Mouse (Mus musculus): Measurements from ENCODE around the gene Hebp1. TPM values are rescaled to one million over a fixed set of nuclear protein-coding genes. Genes with fewer than 3 reads are reported as not detected.

The Hebp1 gene
- 27.1 and 28.0 TPM in 2 replicates for polyA plus RNA-seq (2015; fragmentation: Nextera tagmentation; extraction: Ambion mirVana)

DNA sequence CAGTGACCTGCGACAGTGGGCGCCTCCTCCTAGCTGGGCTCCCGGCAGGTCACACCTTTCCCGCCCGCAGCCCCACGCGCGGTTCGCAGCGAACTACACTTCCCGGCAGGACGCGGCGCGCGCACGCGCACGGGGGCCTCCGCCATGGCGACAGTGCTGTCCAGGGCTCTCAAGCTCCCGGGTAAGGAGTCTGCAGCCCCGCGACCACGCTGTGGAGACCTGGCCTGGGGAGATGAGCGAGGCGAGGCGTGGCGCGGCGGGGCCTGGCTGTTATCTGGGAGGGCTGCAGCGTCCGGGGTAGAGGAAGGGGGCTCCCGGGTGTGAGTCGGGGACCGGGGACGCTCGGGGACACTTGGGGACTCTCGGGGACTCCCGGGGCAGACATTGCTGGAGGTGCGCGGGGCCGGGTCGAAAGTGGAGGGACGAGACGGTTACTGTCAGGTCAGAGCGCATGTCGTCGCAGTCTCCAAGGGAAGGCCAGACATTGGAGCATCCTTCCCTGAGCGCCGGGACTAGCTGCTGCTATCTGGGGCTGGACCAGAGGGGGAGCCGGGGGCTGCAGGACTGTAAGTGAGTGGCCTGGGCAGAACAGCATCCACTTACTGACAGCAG lies at the start of gene Hebp1, which contains the start of gene Fam234b:
TSS of gene Hebp1 (minus strand) at position 102 of the 612 bp plus-strand sequence.
TSS of gene Fam234b (plus strand) at position 57 of the 612 bp plus-strand sequence.
- Histone ChIP-seq H3K27ac (peak within 1 kb of the TSS; percentile 86), H3K27me3 (no peaks in the 10 kb centered on the region), H3K36me3 (no peaks in the 10 kb centered on the region), H3K9ac (peak within 1 kb of the TSS; percentile 85), H3K4me3 (replicated peaks) (peak within 1 kb of the TSS; percentile 90), H3K4me1 (peaks cover 29% of the 10 kb centered on the region), H3K4me2 (peak within 1 kb of the TSS; percentile 96), H3K9me3 (replicated peaks) (no peaks in the 10 kb centered on the region)
- under 1% methylated on average over 52 of the region's 52 CpGs for WGBS
- peak; percentile 90 for ATAC-seq (replicated peaks; ENCODE audit: low FRiP score)

DNA sequence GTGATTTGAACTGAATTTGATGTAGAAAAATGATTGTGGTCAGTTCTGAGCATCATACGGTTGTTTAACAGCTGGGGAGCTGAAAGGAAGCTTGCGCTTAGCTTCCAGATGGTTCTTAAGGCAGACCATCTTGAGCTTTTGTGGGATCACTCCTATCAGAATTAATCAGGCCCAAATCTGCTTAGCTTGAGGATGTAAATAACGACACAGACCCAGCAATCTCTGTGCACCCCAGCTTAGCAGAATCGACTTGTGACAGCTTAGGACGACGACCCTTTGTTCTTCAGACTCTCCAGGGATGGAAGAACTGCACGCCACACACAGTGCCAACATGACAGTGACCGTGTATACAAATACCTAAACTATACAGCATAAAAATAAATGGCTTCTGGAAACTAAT lies 47.8 kb upstream of the Hebp1 start:
- Histone ChIP-seq H3K4me2 (no peak overlapping the region), H3K4me1 (peaks cover 25% of the 10 kb centered on the region), H3K4me3 (replicated peaks) (no peak overlapping the region), H3K36me3 (no peaks in the 10 kb centered on the region), H3K9ac (no peak overlapping the region), H3K27me3 (no peaks in the 10 kb centered on the region), H3K27ac (no peak overlapping the region), H3K9me3 (replicated peaks) (no peaks in the 10 kb centered on the region)
- WGBS, result 82% methylated on average over 8 of the region's 8 CpGs
- ATAC-seq (replicated peaks; ENCODE audit: low FRiP score), result no peak

DNA sequence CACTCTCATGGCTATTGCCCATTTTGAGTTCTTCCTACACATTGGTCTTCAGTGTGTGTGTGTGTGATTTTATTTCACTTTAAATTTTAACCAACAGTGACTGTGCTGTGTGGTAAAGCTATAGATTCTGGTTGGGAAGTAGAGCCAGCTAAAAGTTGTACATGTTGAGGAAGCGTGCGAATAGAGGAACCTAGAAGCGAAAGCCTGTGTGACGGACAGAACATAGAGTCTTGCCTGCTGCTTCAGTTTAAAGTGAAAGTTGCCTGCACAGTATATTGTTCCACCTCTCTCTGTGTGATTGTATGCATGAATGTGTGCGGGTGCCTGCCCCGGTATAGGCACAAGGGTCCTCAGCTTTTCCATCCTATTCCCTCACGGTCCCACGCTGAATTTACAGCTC lies 42.5 kb upstream of the Hebp1 start:
- Histone ChIP-seq H3K9ac (no peak overlapping the region), H3K4me1 (peaks cover 14% of the 10 kb centered on the region; the same call in 1 of the 2 replicates), H3K4me3 (replicated peaks) (no peak overlapping the region), H3K4me2 (no peak overlapping the region), H3K27me3 (no peaks in the 10 kb centered on the region), H3K36me3 (0 out of 2 replicates have a peak, but pooled peaks cover 7% of the 10 kb centered on the region), H3K27ac (no peak overlapping the region), H3K9me3 (replicated peaks) (no peaks in the 10 kb centered on the region)
- ATAC-seq (replicated peaks; ENCODE audit: low FRiP score), result no peak
- WGBS, result 83% methylated on average over 8 of the region's 8 CpGs

DNA sequence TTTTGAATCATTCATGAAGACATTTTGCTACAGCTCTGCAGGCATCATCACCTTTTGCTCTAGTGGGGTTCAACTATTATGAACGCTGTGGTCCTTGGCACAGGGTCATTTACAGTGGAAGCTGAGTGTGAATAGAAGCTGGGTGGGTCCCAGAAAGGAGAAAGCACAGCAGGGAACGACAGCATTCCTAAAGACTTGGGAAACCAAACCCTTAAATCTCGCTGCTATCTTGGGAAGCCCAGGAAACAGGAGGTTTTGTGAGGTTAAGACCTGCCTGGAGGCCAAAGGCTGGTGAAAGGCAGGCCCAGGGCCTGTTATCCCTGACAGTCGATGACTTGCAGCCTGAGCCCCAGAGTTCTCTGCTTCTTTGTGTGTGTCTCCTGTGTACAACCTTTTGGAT lies 40.4 kb upstream of the Hebp1 start:
- no peak overlapping the region for H3K27ac ChIP-seq
- H3K4me1 ChIP-seq, result peaks cover 14% of the 10 kb centered on the region; the same call in 1 of the 2 replicates
- peaks cover 18% of the 10 kb centered on the region for H3K36me3 ChIP-seq
- WGBS, result 55% methylated on average over 4 of the region's 4 CpGs
- H3K27me3 ChIP-seq, result no peaks in the 10 kb centered on the region
- no peak overlapping the region for H3K9ac ChIP-seq
- H3K4me3 ChIP-seq (replicated peaks), result no peak overlapping the region
- H3K4me2 ChIP-seq, result no peak overlapping the region
- ATAC-seq (replicated peaks; ENCODE audit: low FRiP score), result no peak
- H3K9me3 ChIP-seq (replicated peaks), result no peaks in the 10 kb centered on the region

- Histone ChIP-seq H3K4me3 (replicated peaks) (no peak overlapping the region), H3K4me2 (no peak overlapping the region), H3K4me1 (peaks cover 14% of the 10 kb centered on the region; the same call in 1 of the 2 replicates), H3K9ac (no peak overlapping the region), H3K9me3 (replicated peaks) (no peaks in the 10 kb centered on the region), H3K27me3 (no peaks in the 10 kb centered on the region), H3K36me3 (peaks cover 22% of the 10 kb centered on the region), H3K27ac (no peak overlapping the region)
- ATAC-seq (replicated peaks; ENCODE audit: low FRiP score), result no peak
- WGBS, result 77% methylated on average over 14 of the region's 14 CpGs
Measured at GRCm38 (mm10) chr6:135237326-135237725, 39.5 kb upstream of the Hebp1 start.

- H3K27ac ChIP-seq, result no peak overlapping the region
- no peaks in the 10 kb centered on the region for H3K27me3 ChIP-seq
- H3K4me3 ChIP-seq (replicated peaks), result no peak overlapping the region
- H3K9me3 ChIP-seq (replicated peaks), result no peaks in the 10 kb centered on the region
- peaks cover 9% of the 10 kb centered on the region; the same call in 1 of the 2 replicates for H3K4me1 ChIP-seq
- H3K4me2 ChIP-seq, result no peak overlapping the region
- H3K36me3 ChIP-seq, result peaks cover 26% of the 10 kb centered on the region
- ATAC-seq (replicated peaks; ENCODE audit: low FRiP score), result no peak
- WGBS, result 89% methylated on average over 3 of the region's 3 CpGs
- no peak overlapping the region for H3K9ac ChIP-seq
Measured at GRCm38 (mm10) chr6:135236576-135236975, 38.8 kb upstream of the Hebp1 start.

DNA sequence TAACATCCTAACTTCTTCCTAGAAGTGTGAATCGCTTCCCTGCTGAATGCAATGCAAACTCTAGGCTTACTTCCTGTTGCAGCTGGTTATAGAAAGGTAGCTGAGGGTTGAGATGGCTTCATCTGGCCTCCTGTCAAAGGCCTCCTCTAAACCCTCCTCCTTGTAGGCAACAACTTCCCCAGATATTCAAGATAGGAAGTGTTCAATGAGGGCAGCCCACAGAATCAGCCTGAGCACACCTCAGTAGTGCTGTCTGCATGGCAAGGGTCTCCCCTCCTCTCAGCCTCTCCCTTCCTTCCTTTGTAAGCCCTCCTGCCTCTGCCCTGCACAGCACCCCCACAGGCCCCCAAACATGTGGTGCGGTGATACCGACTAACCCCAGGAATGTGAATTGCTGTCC lies 37.9 kb upstream of the Hebp1 start:
- H3K4me1 ChIP-seq, result peaks cover 4% of the 10 kb centered on the region; the same call in 1 of the 2 replicates
- 89% methylated on average over 3 of the region's 3 CpGs for WGBS

GRCm38 (mm10) chr6:135232443-135233182 lies 34.8 kb upstream of the Hebp1 start:
- 76% methylated on average over 12 of the region's 12 CpGs for WGBS
- no peak for ATAC-seq (replicated peaks; ENCODE audit: low FRiP score)
- Histone ChIP-seq H3K4me2 (no peak overlapping the region), H3K9ac (no peak overlapping the region), H3K4me1 (peaks cover 11% of the 10 kb centered on the region), H3K9me3 (replicated peaks) (no peaks in the 10 kb centered on the region), H3K4me3 (replicated peaks) (no peak overlapping the region), H3K27me3 (no peaks in the 10 kb centered on the region), H3K36me3 (peaks cover 41% of the 10 kb centered on the region), H3K27ac (no peak overlapping the region)

More for the DNA sequence above, 37.9 kb upstream of the Hebp1 start:
- no peaks in the 10 kb centered on the region for H3K9me3 ChIP-seq (replicated peaks)
- no peaks in the 10 kb centered on the region for H3K27me3 ChIP-seq
- peaks cover 29% of the 10 kb centered on the region for H3K36me3 ChIP-seq
- H3K27ac ChIP-seq, result no peak overlapping the region
- H3K4me3 ChIP-seq (replicated peaks), result no peak overlapping the region
- no peak overlapping the region for H3K4me2 ChIP-seq
- ATAC-seq (replicated peaks; ENCODE audit: low FRiP score), result no peak
- H3K9ac ChIP-seq, result no peak overlapping the region

GRCm38 (mm10) chr6:135230586-135230985 lies 32.8 kb upstream of the Hebp1 start:
- no peak overlapping the region for H3K27ac ChIP-seq
- no peak for ATAC-seq (replicated peaks; ENCODE audit: low FRiP score)
- H3K4me3 ChIP-seq (replicated peaks), result no peak overlapping the region
- peaks cover 11% of the 10 kb centered on the region for H3K4me1 ChIP-seq
- H3K9me3 ChIP-seq (replicated peaks), result no peaks in the 10 kb centered on the region
- no peak overlapping the region for H3K4me2 ChIP-seq
- WGBS, result 86% methylated on average over 6 of the region's 6 CpGs
- H3K9ac ChIP-seq, result no peak overlapping the region
- H3K36me3 ChIP-seq, result peaks cover 48% of the 10 kb centered on the region
- no peaks in the 10 kb centered on the region for H3K27me3 ChIP-seq

GRCm38 (mm10) chr6:135228465-135228941 lies 30.7 kb upstream of the Hebp1 start:
- ATAC-seq (replicated peaks; ENCODE audit: low FRiP score), result peak; percentile 92
- Histone ChIP-seq H3K9ac (no peak overlapping the region), H3K4me2 (peak overlapping the region; percentile 28; the same call in 1 of the 2 replicates), H3K4me3 (replicated peaks) (no peak overlapping the region), H3K27me3 (no peaks in the 10 kb centered on the region), H3K27ac (peak overlapping the region; percentile 71; the same call in 1 of the 2 replicates), H3K9me3 (replicated peaks) (no peaks in the 10 kb centered on the region), H3K36me3 (peaks cover 51% of the 10 kb centered on the region), H3K4me1 (peaks cover 22% of the 10 kb centered on the region)
- 40% methylated on average over 10 of the region's 10 CpGs for WGBS

DNA sequence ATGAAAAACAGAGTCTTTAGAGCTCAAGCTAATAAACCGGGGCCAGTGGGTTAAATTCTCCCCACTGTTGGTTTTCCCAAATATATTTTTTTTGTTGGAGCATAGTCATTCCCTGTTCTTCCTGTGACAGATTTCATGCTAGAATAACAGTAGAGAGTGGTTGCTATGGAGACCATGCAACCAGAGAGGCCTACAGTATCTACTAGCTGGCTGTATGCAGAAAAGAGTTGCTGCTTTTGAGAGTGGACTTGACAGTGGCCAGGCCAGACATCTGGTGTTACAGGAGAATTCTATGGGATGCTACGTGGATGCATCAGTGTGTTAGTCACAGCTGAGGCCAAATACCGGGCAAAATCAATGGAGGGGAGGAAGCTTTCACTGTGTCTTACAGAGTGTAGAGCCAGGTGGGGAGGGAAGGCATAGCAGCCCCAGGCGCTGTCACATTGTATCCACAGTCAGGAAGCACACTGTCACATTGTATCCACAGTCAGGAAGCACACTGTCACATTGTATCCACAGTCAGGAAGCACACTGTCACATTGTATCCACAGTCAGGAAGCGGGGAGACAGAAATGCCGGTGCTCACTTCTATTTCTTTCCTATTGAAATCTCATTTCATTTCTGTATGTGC lies 26.1 kb upstream of the Hebp1 start:
- Histone ChIP-seq H3K4me2 (no peak overlapping the region), H3K4me1 (peaks cover 22% of the 10 kb centered on the region), H3K36me3 (peaks cover 36% of the 10 kb centered on the region), H3K27me3 (no peaks in the 10 kb centered on the region), H3K9me3 (replicated peaks) (no peaks in the 10 kb centered on the region), H3K27ac (no peak overlapping the region), H3K9ac (no peak overlapping the region), H3K4me3 (replicated peaks) (no peak overlapping the region)
- 61% methylated on average over 6 of the region's 6 CpGs for WGBS
- ATAC-seq (replicated peaks; ENCODE audit: low FRiP score), result 0 out of 2 replicates have a peak, but pooled peaks have one; percentile 9

DNA sequence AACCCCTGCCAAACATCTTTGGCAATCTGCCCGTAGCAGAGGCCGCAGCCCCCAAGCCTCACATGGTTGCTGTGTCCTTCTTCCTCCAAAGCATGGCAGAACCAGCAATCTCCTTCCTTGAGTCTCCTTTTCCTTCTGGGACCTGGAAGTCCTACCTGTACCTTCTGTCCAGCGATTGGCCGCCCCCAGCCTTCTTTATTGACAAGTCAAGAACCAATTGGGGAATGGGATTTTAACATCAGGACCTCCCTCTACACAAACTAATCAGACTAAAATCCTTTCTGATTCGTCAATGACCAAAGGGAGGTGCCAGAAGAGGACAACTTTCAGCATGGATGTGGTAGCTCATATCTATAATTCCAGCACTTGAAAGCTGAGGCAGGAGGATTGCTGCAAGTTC lies 22.1 kb upstream of the Hebp1 start:
- H3K4me1 ChIP-seq, result peaks cover 16% of the 10 kb centered on the region
- 0 out of 2 replicates have a peak, but pooled peaks have one; percentile 3 for ATAC-seq (replicated peaks; ENCODE audit: low FRiP score)
- H3K27ac ChIP-seq, result peak overlapping the region; percentile 59; the same call in 1 of the 2 replicates
- H3K9me3 ChIP-seq (replicated peaks), result no peaks in the 10 kb centered on the region
- no peak overlapping the region for H3K4me3 ChIP-seq (replicated peaks)
- WGBS, result 82% methylated on average over 5 of the region's 5 CpGs
- no peaks in the 10 kb centered on the region for H3K27me3 ChIP-seq
- no peak overlapping the region for H3K4me2 ChIP-seq
- peaks cover 20% of the 10 kb centered on the region for H3K36me3 ChIP-seq
- H3K9ac ChIP-seq, result no peak overlapping the region
